Mouse (Mus musculus) heart, embryonic 16.5 days (tissue): ENCODE results near the gene A4galt. TPM values are rescaled to one million over a fixed set of nuclear protein-coding genes. Genes with fewer than 3 reads are reported as not detected.

ENCODE experiments used
- ATAC-seq: fragments of 200-750 bp; cut with Nextera tagmentation; replicated peaks from 2 replicates; pipeline ENCODE4 v1.8.0; 2017; ENCODE audit warnings: moderate number of reproducible peaks; ENCODE audit not compliant: insufficient read depth, low FRiP score; ENCODE audit errors: extremely low read depth
- H3K27ac ChIP-seq: fragments of 300-500 bp; sonication (generic); 2 replicates; pipeline ENCODE4 v1.5.1; 2014; ENCODE audit warnings: mild to moderate bottlenecking, low read length, control low read depth, moderate library complexity
- H3K27me3 ChIP-seq: fragments of 300-500 bp; sonication (generic); 2 replicates; pipeline ENCODE4 v1.6.1; 2014; ENCODE audit warnings: low read length, mixed read lengths; ENCODE audit not compliant: control insufficient read depth, insufficient read depth
- H3K36me3 ChIP-seq: fragments of 300-500 bp; sonication (generic); 2 replicates; pipeline ENCODE4 v1.6.1; 2014; ENCODE audit not compliant: control insufficient read depth, insufficient read depth
- H3K4me1 ChIP-seq: fragments of 300-500 bp; sonication (generic); 2 replicates; pipeline ENCODE4 v1.6.1; 2014; ENCODE audit warnings: low read length, mixed read lengths; ENCODE audit not compliant: control insufficient read depth, insufficient read depth
- H3K4me2 ChIP-seq: fragments of 300-500 bp; sonication (generic); 2 replicates; pipeline ENCODE4 v1.6.1; 2014; ENCODE audit warnings: low read depth, mild to moderate bottlenecking, control low read depth, low read length
- H3K4me3 ChIP-seq: fragments of 300-500 bp; sonication (generic); 2 replicates; pipeline ENCODE4 v1.5.1; 2014; ENCODE audit warnings: mild to moderate bottlenecking, control low read depth, low read length
- H3K9ac ChIP-seq: fragments of 300-500 bp; sonication (generic); 2 replicates; pipeline ENCODE4 v1.6.1; 2014; ENCODE audit warnings: low read length, control low read depth
- H3K9me3 ChIP-seq: fragments of 300-500 bp; sonication (generic); replicated peaks from 2 replicates; pipeline ENCODE4 v1.6.1; 2016; ENCODE audit warnings: low read length; ENCODE audit not compliant: control insufficient read depth
- WGBS: fragments of 180-500 bp; shearing (Covaris S2); extraction: QIAGEN DNeasy Blood & Tissue Kit; methylation state at CpG from one replicate; pipeline ENCODE4 v1.1.7; 2014; 5-methylcytosine and 5-hydroxymethylcytosine counted together
- polyA plus RNA-seq: library from polyadenylated mRNA; unstranded; fragments of >200 nt; fragmentation: Nextera tagmentation; extraction: Ambion mirVana; gene quantifications from 2 replicates; pipeline ENCODE4 v1.2.1, GENCODE M21; 2015

Gene A4galt
- polyA plus RNA-seq, 1 experiment from 2014 or later: 1.3 TPM

- peak; percentile 74 for ATAC-seq
- Histone ChIP-seq H3K4me2 (no peak overlapping the region), H3K36me3 (no peaks in the 10 kb centered on the region), H3K9me3 (peaks cover 3% of the 10 kb centered on the region; the same call in 1 of the 2 replicates), H3K4me3 (no peak overlapping the region), H3K27me3 (no peaks in the 10 kb centered on the region), H3K4me1 (peaks cover 22% of the 10 kb centered on the region), H3K9ac (peak overlapping the region; percentile 49; the same call in 1 of the 2 replicates), H3K27ac (peak overlapping the region; percentile 82)
- WGBS: 40% methylated on average over 11 of the region's 11 CpGs
Measured at GRCm38 (mm10) chr15:83223208-83223962, 28.2 kb downstream of the A4galt start.

DNA sequence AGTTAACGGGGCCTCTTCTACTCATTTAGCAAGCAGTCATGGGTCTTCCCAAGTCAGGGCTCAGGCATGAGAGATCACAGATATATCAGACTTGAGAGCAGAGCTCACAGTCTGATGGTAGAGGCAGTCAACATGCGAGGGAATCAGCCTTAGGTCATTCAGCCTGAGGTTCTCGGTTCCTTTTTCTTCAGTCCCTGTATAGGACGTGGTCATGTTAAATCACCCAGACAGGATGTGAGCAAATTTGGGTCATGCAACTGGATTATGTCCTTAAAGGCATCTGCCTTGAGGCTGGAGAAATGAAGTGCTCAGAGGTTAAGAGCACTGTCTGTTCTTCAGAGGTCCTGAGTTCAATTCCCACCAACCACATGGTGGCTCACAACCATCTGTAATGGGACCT lies 29.9 kb downstream of the A4galt start:
- H3K4me2 ChIP-seq: no peak overlapping the region
- peaks cover 3% of the 10 kb centered on the region; the same call in 1 of the 2 replicates for H3K9me3 ChIP-seq
- H3K36me3 ChIP-seq: no peaks in the 10 kb centered on the region
- WGBS: 87% methylated on average over 4 of the region's 4 CpGs
- no peak overlapping the region for H3K9ac ChIP-seq
- H3K27me3 ChIP-seq: no peaks in the 10 kb centered on the region
- H3K4me3 ChIP-seq: no peak overlapping the region
- ATAC-seq: no peak
- peaks cover 22% of the 10 kb centered on the region for H3K4me1 ChIP-seq
- H3K27ac ChIP-seq: no peak overlapping the region

DNA sequence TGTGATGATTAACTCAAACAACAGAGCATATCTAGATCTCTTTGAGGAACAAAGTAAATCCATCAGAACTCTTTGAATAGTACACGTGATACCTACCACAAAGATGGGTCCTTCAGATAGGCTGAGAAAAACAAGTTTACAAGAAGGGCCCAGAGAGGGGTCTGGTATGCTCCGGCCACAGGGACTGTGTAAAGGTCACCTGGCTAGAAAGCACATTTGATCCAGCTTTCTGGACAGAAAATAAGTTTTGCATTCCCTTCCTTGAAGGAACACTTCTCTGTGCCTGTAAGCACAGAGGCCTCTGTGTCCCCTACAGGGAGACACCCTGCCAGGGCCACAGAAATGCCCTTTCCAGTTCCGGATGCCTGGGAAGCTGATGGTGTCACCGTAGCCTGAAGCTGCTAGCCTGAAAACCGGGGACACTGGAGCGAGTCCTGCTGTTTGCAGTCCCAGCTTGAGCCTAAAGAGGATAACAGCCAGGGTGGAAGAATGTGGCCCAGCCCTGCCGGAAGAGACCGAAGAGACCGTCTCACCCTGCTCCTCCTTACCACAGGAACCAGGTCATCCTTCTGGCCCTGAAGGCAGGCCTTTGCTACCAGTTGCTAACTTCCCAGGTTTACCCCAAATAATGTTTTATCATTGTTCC lies 31.1 kb downstream of the A4galt start:
- H3K27ac ChIP-seq: no peak overlapping the region
- no peak for ATAC-seq
- no peak overlapping the region for H3K9ac ChIP-seq
- no peak overlapping the region for H3K4me2 ChIP-seq
- no peak overlapping the region for H3K4me3 ChIP-seq
- WGBS: 50% methylated on average over 9 of the region's 9 CpGs
- H3K36me3 ChIP-seq: no peaks in the 10 kb centered on the region
- peaks cover 3% of the 10 kb centered on the region; the same call in 1 of the 2 replicates for H3K9me3 ChIP-seq
- H3K27me3 ChIP-seq: no peaks in the 10 kb centered on the region
- peaks cover 25% of the 10 kb centered on the region for H3K4me1 ChIP-seq

DNA sequence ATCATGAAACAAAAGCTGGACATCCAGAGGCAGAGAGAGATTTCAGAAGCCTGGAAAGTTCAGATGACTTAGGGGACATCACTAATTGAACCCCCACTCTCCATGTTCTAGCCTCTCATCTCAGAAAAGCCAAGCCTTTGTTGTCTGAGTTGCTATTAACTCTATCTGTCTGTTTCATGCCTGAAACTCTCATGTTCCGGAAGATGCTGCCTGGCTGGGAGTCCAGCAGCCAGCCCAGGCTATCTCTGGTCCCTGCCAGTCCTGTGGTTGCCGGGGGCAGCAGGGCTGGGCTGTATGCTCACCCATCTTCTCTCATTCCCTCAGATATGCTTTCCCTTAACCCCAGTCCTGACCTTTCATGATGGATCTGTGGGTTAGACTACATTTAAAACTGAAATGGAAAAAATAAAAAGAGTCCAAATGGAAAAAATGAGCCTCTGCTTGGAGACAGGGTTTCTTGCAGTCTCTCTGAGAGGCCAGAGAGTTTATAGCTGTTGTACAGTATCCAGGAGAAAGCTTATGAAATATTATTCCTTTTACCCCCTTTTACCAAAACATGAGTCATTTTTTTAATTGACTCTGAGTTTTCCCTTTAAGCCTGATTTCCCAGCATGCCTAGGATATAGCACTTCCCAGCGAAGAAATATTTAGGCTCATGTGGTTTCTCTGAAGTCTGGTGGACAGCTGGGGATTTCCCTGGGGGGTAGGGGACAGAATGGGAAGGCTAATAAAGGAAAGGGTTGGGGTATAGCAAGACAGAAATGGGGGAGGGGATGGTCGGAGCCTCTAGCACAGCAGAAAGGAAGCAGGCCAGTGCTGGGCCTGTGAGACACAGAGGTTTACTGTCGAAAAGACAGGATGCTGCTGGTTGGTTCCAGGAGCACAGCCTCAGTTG lies 36.0 kb downstream of the A4galt start:
- Histone ChIP-seq H3K9me3 (peaks cover 3% of the 10 kb centered on the region; the same call in 1 of the 2 replicates), H3K27me3 (no peaks in the 10 kb centered on the region; the same call in 1 of the 2 replicates), H3K4me3 (no peak overlapping the region), H3K9ac (no peak overlapping the region), H3K27ac (peak overlapping the region; percentile 68), H3K4me1 (0 out of 2 replicates have a peak, but pooled peaks cover 3% of the 10 kb centered on the region), H3K36me3 (no peaks in the 10 kb centered on the region), H3K4me2 (no peak overlapping the region)
- ATAC-seq: peak; percentile 50; the same call in 1 of the 2 replicates
- 36% methylated on average over 5 of the region's 5 CpGs for whole genome bisulfite sequencing

- no peak overlapping the region for H3K9ac ChIP-seq
- H3K36me3 ChIP-seq: no peaks in the 10 kb centered on the region
- H3K27ac ChIP-seq: no peak overlapping the region
- WGBS: 17% methylated on average over 11 of the region's 11 CpGs
- ATAC-seq: no peak
- H3K27me3 ChIP-seq: peaks cover 3% of the 10 kb centered on the region; the same call in 1 of the 2 replicates
- peak overlapping the region; percentile 26 for H3K4me3 ChIP-seq
- H3K4me1 ChIP-seq: peaks cover 3% of the 10 kb centered on the region
- no peaks in the 10 kb centered on the region for H3K9me3 ChIP-seq
- H3K4me2 ChIP-seq: peak overlapping the region; percentile 59
Measured at GRCm38 (mm10) chr15:83210229-83210628, 41.3 kb downstream of the A4galt start.

GRCm38 (mm10) chr15:83209719-83210118 lies 41.9 kb downstream of the A4galt start:
- 11% methylated on average over 10 of the region's 10 CpGs for WGBS
- Histone ChIP-seq H3K4me2 (peak overlapping the region; percentile 59), H3K9me3 (no peaks in the 10 kb centered on the region), H3K27me3 (peaks cover 3% of the 10 kb centered on the region; the same call in 1 of the 2 replicates), H3K4me1 (peaks cover 3% of the 10 kb centered on the region), H3K27ac (no peak overlapping the region), H3K4me3 (peak overlapping the region; percentile 26), H3K9ac (no peak overlapping the region; the same call in 1 of the 2 replicates), H3K36me3 (no peaks in the 10 kb centered on the region)
- no peak for ATAC-seq

DNA sequence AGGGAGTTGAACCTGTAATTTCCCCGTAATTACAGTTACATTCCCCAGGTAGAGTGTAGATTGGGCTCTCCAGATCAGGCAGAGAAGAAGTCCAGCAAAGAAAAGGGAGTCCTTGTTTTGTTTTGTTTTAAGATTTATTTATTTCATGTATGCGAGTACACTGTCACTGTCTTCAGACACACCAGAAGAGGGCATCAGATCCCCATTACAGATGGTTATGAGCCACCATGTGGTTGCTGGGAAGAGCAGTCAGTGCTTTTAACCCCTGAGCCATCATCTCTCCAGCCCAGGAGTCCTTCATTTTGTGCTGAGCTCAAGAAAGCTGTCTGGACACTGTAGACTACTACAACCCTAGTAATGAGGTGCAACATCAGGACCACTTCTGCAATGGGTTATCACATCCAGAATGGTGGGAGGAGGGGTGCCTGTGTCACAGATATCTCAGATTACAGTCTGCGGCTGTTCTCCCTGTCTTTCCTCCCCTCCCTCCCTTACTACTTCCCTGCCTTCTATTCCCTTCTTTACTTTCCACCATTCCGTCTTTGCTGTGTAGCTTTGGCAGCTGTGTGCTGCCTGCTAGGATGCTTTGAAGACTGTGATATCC lies 42.4 kb downstream of the A4galt start:
- Histone ChIP-seq H3K27me3 (peaks cover 3% of the 10 kb centered on the region; the same call in 1 of the 2 replicates), H3K4me2 (peak overlapping the region; percentile 59), H3K9me3 (no peaks in the 10 kb centered on the region), H3K4me1 (peaks cover 3% of the 10 kb centered on the region), H3K4me3 (no peak overlapping the region; the same call in 1 of the 2 replicates), H3K36me3 (no peaks in the 10 kb centered on the region), H3K9ac (no peak overlapping the region), H3K27ac (no peak overlapping the region)
- WGBS: 40% methylated on average over 4 of the region's 4 CpGs
- no peak for ATAC-seq

DNA sequence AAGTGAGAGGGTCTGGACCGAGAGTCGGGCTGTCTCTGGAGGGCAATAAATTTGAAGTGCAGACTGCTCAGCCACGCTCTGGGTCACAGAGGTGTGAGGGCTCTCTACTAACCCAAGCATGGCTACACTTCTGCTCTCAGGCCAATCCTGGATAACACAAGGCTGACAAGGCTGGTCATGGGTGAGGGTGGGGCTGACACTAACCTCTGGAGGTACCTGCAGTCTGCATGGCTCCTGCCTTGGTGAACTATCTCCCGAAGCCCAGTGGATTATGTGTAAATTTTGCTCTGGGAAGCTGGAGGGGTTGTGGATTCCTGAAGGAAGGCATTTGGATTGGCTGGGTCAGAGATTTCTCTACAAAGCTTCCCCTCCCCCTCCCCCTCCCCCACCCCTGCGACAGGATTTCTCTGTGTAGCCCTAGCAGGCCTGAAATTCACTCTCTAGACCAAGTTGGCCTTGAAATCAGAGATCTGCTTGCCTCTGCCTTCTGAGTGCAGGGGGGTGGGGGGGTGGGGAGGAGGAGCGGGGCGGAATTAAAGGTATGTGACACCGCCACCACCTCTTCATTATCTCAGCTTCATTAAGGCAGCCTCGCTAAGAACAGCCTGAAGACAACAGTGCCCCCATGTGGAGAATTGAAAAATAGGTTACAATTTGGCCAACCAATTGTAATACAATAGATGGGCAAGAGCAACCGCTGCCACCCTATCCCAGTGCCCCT lies 46.7 kb downstream of the A4galt start:
- H3K27me3 ChIP-seq: 0 out of 2 replicates have a peak, but pooled peaks cover 3% of the 10 kb centered on the region
- no peak overlapping the region for H3K4me3 ChIP-seq
- ATAC-seq: no peak
- H3K4me1 ChIP-seq: peaks cover 2% of the 10 kb centered on the region
- peak overlapping the region; percentile 29 for H3K4me2 ChIP-seq
- H3K9ac ChIP-seq: no peak overlapping the region
- no peaks in the 10 kb centered on the region for H3K9me3 ChIP-seq
- no peak overlapping the region for H3K27ac ChIP-seq
- WGBS: 23% methylated on average over 9 of the region's 10 CpGs
- H3K36me3 ChIP-seq: no peaks in the 10 kb centered on the region
